Mouse (Mus musculus) myocyte (in vitro differentiated cells): Measurements from ENCODE around the gene Apof.
"Not testable (repeated sequence)": the region's sequence is repeated elsewhere in the genome, so short reads cannot be mapped to it uniquely, and the experiment has no call there.

Experiments used
- CEBPB ChIP-seq: IDR thresholded peaks from 2 replicates; pipeline ENCODE4 v1.6.1; 2011; ENCODE audit warnings: mild to moderate bottlenecking, moderate library complexity; ENCODE audit not compliant: poor library complexity, insufficient read depth, severe bottlenecking
- E2F4 ChIP-seq: IDR thresholded peaks from one replicate; pipeline ENCODE4 v1.6.1; 2011; ENCODE audit warnings: mild to moderate bottlenecking, control low read depth, moderate library complexity; ENCODE audit not compliant: insufficient read depth
- MAX ChIP-seq: IDR thresholded peaks from one replicate; pipeline ENCODE4 v1.6.1; 2011; ENCODE audit warnings: low read depth, mild to moderate bottlenecking, control low read depth
- MYOD1 ChIP-seq, 3 experiments: IDR thresholded peaks; one replicate each; pipeline ENCODE4 v1.6.1; 2011; ENCODE audit warnings: control low read depth in 2 of 3, low read depth in 2 of 3, mild to moderate bottlenecking in 2 of 3, moderate library complexity in 1 of 3; ENCODE audit not compliant: insufficient read length in 2 of 3, control insufficient read depth in 1 of 3
- POLR2A ChIP-seq: IDR thresholded peaks from one replicate; pipeline ENCODE4 v1.6.1; 2011; ENCODE audit warnings: low read depth, mild to moderate bottlenecking, control low read depth, moderate library complexity; ENCODE audit not compliant: insufficient read length
- POLR2AphosphoS2 ChIP-seq: IDR thresholded peaks from one replicate; pipeline ENCODE4 v1.6.1; 2011; ENCODE audit warnings: low read depth, control low read depth; ENCODE audit not compliant: insufficient read length
- SRF ChIP-seq: IDR thresholded peaks from one replicate; pipeline ENCODE4 v1.6.1; 2011; ENCODE audit warnings: low read depth; ENCODE audit not compliant: control insufficient read depth, insufficient read length
- USF1 ChIP-seq: IDR thresholded peaks from one replicate; pipeline ENCODE4 v1.6.1; 2011; ENCODE audit warnings: low read depth, mild to moderate bottlenecking, control low read depth, moderate library complexity

DNA sequence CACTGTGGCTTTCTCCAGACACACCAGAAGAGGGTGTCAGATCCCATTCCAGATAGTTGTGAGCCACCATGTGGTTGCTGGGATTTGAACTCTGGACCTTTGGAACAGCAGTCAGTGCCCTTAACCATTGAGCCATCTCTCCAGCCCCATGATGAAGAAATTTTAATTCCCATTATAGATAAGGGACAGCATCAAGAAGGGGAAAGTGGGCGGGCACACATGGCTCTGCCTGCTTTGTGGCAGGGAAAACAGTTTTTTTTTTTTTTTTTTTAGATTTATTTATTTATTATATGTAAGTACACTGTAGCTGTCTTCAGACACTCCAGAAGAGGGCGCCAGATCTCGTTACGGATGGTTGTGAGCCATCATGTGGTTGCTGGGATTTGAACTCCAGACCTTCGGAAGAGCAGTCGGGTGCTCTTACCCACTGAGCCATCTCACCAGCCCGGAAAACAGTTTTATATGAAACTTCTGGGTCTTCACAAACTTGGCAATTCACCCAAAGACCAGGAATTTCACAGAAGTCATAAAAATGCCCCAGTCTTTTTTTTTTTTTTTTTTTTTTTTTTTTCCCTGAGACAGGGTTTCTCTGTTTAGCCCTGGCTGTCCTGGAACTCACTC is 4.5 kb downstream of the Apof start:
- not testable (repeated sequence) for TF ChIP-seq POLR2A; MYOD1 (IDR thresholded peaks at IDR 0.05; ENCODE audit: control insufficient read depth in 1 of 3, insufficient read length in 2 of 3, low read depth in 2 of 3); CEBPB; USF1; POLR2AphosphoS2; E2F4; MAX; SRF
